Mouse (Mus musculus) neural tube, embryonic 11.5 days (tissue): ENCODE measurements at regions not wholly inside any gene's neighbourhood (a gene's known extent, or its start where the extent isn't known, plus 50 kb on each side); places are given as distances from the start of the nearest gene placed in this dataset.

ENCODE experiments used
- ATAC-seq: fragments of 200-750 bp; cut with Nextera tagmentation; 2 replicates; pipeline ENCODE4 v1.8.0; 2017; ENCODE audit warnings: moderate number of reproducible peaks, mild to moderate bottlenecking, moderate TSS enrichment, moderate library complexity; ENCODE audit not compliant: insufficient read depth, low FRiP score, low TSS enrichment
- DNase-seq: peaks from one replicate; pipeline ENCODE4 v3.0.0-alpha.2; 2015; ENCODE audit warnings: low spot score
- H3K27ac ChIP-seq: fragments of 300-500 bp; sonication (generic); 2 replicates; pipeline ENCODE4 v1.5.1; 2014; ENCODE audit warnings: low read depth, mild to moderate bottlenecking, low read length
- H3K27me3 ChIP-seq: fragments of 300-500 bp; sonication (generic); 2 replicates; pipeline ENCODE4 v1.6.1; 2014; ENCODE audit warnings: mild to moderate bottlenecking, low read length, mixed read lengths; ENCODE audit not compliant: control insufficient read depth, insufficient read depth
- H3K36me3 ChIP-seq: fragments of 300-500 bp; sonication (generic); 2 replicates; pipeline ENCODE4 v1.6.1; 2014; ENCODE audit warnings: mild to moderate bottlenecking, low read length, moderate library complexity, mixed read lengths; ENCODE audit not compliant: control insufficient read depth, insufficient read depth
- H3K4me1 ChIP-seq: fragments of 300-500 bp; sonication (generic); 2 replicates; pipeline ENCODE4 v1.6.1; 2014; ENCODE audit warnings: low read length, mixed read lengths; ENCODE audit not compliant: control insufficient read depth, insufficient read depth
- H3K4me2 ChIP-seq: fragments of 300-500 bp; sonication (generic); 2 replicates; pipeline ENCODE4 v1.6.1; 2014; ENCODE audit warnings: low read depth, mild to moderate bottlenecking, moderate library complexity
- H3K4me3 ChIP-seq: fragments of 300-500 bp; sonication (generic); 2 replicates; pipeline ENCODE4 v1.5.1; 2014; ENCODE audit warnings: low read depth, low read length
- H3K9ac ChIP-seq: fragments of 300-500 bp; sonication (generic); 2 replicates; pipeline ENCODE4 v1.6.1; 2014; ENCODE audit warnings: mild to moderate bottlenecking, low read length
- H3K9me3 ChIP-seq: fragments of 300-500 bp; sonication (generic); 2 replicates; pipeline ENCODE4 v1.6.1; 2016; ENCODE audit warnings: low read length; ENCODE audit not compliant: control insufficient read depth
- WGBS: fragments of 180-500 bp; shearing (Covaris S2); extraction: QIAGEN DNeasy Blood & Tissue Kit; methylation state at CpG from one replicate; pipeline ENCODE4 v1.1.7; 2014; 5-methylcytosine and 5-hydroxymethylcytosine counted together

- H3K27ac ChIP-seq = no peak overlapping the region
- H3K4me2 ChIP-seq = no peak overlapping the region
- ATAC-seq = no peak
- H3K27me3 ChIP-seq = no peaks in the 10 kb centered on the region
- H3K4me3 ChIP-seq = no peak overlapping the region
- no peak overlapping the region for H3K9ac ChIP-seq
- no peaks in the 10 kb centered on the region for H3K36me3 ChIP-seq
- 83% methylated on average over 6 of the region's 6 CpGs for WGBS
- H3K4me1 ChIP-seq = no peaks in the 10 kb centered on the region
- DNase-seq = no peak
- H3K9me3 ChIP-seq = no peaks in the 10 kb centered on the region
Measured at GRCm38 (mm10) chr13:101142104-101142735, 309.0 kb upstream of the Slc30a5 start.

- H3K27me3 ChIP-seq = no peaks in the 10 kb centered on the region
- no peaks in the 10 kb centered on the region for H3K4me1 ChIP-seq
- H3K4me3 ChIP-seq = no peak overlapping the region
- H3K27ac ChIP-seq = no peak overlapping the region
- no peaks in the 10 kb centered on the region for H3K9me3 ChIP-seq
- no peak for DNase-seq
- no peak overlapping the region for H3K4me2 ChIP-seq
- WGBS = 92% methylated on average over 3 of the region's 3 CpGs
- no peaks in the 10 kb centered on the region for H3K36me3 ChIP-seq
- H3K9ac ChIP-seq = no peak overlapping the region
- no peak for ATAC-seq
Measured at GRCm38 (mm10) chr13:101129466-101129865, 296.2 kb upstream of the Slc30a5 start.

DNA sequence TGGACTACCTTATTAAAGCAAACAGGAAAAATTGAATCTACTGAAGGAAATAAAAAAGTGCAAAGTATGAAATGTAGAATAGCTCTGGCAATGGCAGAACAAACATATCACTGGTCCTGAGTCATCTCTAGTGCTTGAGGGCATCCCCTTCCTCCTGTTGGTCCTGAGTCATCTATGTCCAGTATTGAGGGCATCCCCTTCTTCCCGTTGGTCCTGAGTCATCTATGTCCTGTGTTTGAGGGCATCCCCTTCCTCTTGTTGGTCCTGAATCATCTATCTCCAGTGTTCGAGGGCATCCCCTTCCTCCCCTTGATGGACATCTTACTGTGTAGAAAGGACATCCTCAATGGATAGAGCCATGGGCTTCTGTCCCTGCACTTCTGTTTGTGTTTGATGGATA is 294.6 kb upstream of the Slc30a5 start:
- Histone ChIP-seq H3K36me3 (no peaks in the 10 kb centered on the region), H3K27me3 (no peaks in the 10 kb centered on the region), H3K9ac (no peak overlapping the region), H3K9me3 (no peaks in the 10 kb centered on the region), H3K4me2 (no peak overlapping the region), H3K27ac (no peak overlapping the region), H3K4me1 (no peaks in the 10 kb centered on the region), H3K4me3 (no peak overlapping the region)
- no peak for ATAC-seq
- DNase-seq = no peak
- WGBS = 80% methylated on average over 2 of the region's 2 CpGs

DNA sequence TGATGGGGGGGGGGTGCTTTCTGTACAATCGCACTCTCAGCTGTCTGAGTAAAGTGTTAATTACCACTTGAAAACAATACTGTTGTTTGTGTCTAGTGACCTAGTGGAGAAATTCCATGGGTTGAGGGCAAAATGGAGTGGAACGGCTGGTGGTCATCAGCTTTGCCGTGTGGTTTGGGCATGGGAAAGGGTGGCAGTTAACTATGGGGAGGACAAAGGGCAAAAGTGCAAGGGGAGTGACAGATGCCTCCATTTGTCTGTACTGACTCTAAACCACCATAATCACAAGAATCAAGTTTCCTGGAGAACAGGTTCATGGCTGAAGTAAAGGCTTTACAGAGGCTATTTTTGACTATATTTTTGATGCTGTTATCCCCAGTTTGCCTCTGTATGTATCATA is 294.0 kb upstream of the Slc30a5 start:
- DNase-seq = no peak
- ATAC-seq = no peak
- no peak overlapping the region for H3K4me3 ChIP-seq
- no peak overlapping the region for H3K4me2 ChIP-seq
- no peaks in the 10 kb centered on the region for H3K9me3 ChIP-seq
- H3K36me3 ChIP-seq = no peaks in the 10 kb centered on the region
- H3K27me3 ChIP-seq = no peaks in the 10 kb centered on the region
- WGBS = 74% methylated on average over 3 of the region's 3 CpGs
- no peak overlapping the region for H3K9ac ChIP-seq
- H3K27ac ChIP-seq = no peak overlapping the region
- H3K4me1 ChIP-seq = no peaks in the 10 kb centered on the region

- ATAC-seq (no peak), DNase-seq (no peak)
- WGBS = 86% methylated on average over 2 of the region's 2 CpGs
- Histone ChIP-seq H3K9me3 (no peaks in the 10 kb centered on the region), H3K4me1 (no peaks in the 10 kb centered on the region), H3K27me3 (no peaks in the 10 kb centered on the region), H3K9ac (no peak overlapping the region), H3K4me3 (no peak overlapping the region), H3K27ac (no peak overlapping the region), H3K36me3 (no peaks in the 10 kb centered on the region), H3K4me2 (no peak overlapping the region)
Measured at GRCm38 (mm10) chr13:101117311-101117710, 284.1 kb upstream of the Slc30a5 start.

DNA sequence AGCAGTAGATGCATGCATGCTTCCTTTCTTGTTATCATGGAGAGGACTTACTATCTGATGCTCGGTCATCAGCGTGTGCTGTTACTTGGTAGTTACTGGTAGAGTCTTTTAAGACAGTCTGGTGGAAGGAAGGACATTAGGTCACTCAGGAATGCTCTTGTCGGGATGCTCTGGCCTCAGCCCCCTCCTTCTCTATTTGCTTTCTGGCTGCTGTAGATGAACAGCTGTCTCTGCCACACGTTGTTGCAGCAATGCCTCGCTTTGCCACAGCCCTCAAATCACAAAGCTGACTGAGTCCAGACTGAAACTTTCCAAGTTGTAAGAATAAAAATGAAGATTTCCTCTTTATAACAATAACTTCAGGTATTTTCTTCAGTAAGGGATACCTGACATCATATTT is 282.1 kb upstream of the Slc30a5 start:
- no peak for ATAC-seq

GRCm38 (mm10) chr13:101112176-101112575 is 278.9 kb upstream of the Slc30a5 start:
- Histone ChIP-seq H3K4me3 (no peak overlapping the region), H3K27ac (no peak overlapping the region), H3K27me3 (no peaks in the 10 kb centered on the region), H3K4me1 (no peaks in the 10 kb centered on the region), H3K9ac (no peak overlapping the region), H3K4me2 (no peak overlapping the region), H3K36me3 (no peaks in the 10 kb centered on the region), H3K9me3 (no peaks in the 10 kb centered on the region)
- WGBS = 82% methylated on average over 4 of the region's 4 CpGs
- DNase-seq = no peak
- ATAC-seq = no peak

More for the DNA sequence above, 282.1 kb upstream of the Slc30a5 start:
- Histone ChIP-seq H3K36me3 (no peaks in the 10 kb centered on the region), H3K27ac (no peak overlapping the region), H3K4me3 (no peak overlapping the region), H3K4me2 (no peak overlapping the region), H3K4me1 (no peaks in the 10 kb centered on the region), H3K9ac (no peak overlapping the region), H3K9me3 (no peaks in the 10 kb centered on the region), H3K27me3 (no peaks in the 10 kb centered on the region)
- WGBS = 72% methylated on average over 5 of the region's 5 CpGs
- DNase-seq = no peak

DNA sequence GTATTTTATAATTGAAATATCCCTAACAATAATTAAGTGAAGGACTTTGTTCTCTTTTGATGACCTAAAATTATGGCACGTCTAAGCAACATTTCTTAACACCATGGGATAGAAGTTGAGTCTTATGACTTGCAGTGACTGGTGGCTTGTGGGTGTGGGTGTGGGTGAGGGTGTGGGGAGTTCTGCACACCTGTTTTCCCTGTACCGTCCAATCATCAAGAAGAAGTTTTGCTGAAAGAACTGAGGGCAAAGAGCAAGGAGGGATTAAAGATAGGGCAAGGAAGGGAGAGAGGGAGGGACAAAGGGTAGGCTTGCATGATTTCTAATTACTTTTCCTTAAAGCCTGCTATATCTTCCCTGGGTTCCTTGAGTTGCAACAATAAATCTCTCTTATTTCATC is 278.5 kb upstream of the Slc30a5 start:
- ATAC-seq (no peak), DNase-seq (no peak)
- 80% methylated on average over 2 of the region's 2 CpGs for WGBS
- Histone ChIP-seq H3K4me2 (no peak overlapping the region), H3K4me1 (no peaks in the 10 kb centered on the region), H3K4me3 (no peak overlapping the region), H3K27ac (no peak overlapping the region), H3K9ac (no peak overlapping the region), H3K9me3 (no peaks in the 10 kb centered on the region), H3K27me3 (no peaks in the 10 kb centered on the region), H3K36me3 (no peaks in the 10 kb centered on the region)

DNA sequence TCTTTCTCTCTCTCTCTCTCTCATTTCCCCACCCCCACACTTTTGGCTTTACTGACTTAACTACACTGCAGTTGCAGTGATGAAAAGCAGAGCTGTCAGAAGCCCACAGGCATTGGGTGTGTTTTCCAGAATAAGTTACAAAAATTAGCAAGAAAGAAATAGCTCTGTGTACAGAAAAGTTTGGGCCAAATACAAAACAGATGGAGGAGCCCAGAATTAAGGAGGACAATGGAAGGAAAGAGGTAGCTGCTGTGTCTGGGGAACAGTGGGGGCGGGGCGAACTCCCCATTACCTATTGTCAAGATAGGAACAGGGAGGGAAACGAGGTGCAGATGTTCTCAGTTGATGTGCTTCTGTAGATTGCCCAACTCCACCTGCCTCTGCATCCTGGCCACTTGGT is 267.4 kb upstream of the Slc30a5 start:
- Histone ChIP-seq H3K9me3 (no peaks in the 10 kb centered on the region), H3K4me3 (no peak overlapping the region), H3K27me3 (no peaks in the 10 kb centered on the region), H3K27ac (no peak overlapping the region), H3K4me1 (no peaks in the 10 kb centered on the region), H3K4me2 (no peak overlapping the region), H3K9ac (no peak overlapping the region), H3K36me3 (no peaks in the 10 kb centered on the region)
- no peak for DNase-seq
- 71% methylated on average over 3 of the region's 3 CpGs for WGBS
- no peak for ATAC-seq
